ENCODE assay signal across 11 mouse cellular contexts in genomic region chr5:19746865-19747514, GRCm38 (mm10).
DNase-seq lines count a peak whose midpoint lies in the region; ATAC-seq lines count a peak whose summit lies in the region.
"Had no signal": no experiment of that assay in that cellular context is flagged by ENCODE, and none has a peak within 500 bp of the region (broad histone marks: within the 10 kb centered on the region; RNA-seq: fewer than 3 reads in every experiment).

No protein-coding gene starts in this region.

- H3K36me3 ChIP-seq in hindbrain, embryonic 11.5 days (ENCODE audit: control insufficient read depth, insufficient read depth, low read length): no peaks in the 10 kb centered on the region
- no peaks in the 10 kb centered on the region for H3K36me3 ChIP-seq in hindbrain, embryonic 10.5 days
- no peaks in the 10 kb centered on the region for H3K36me3 ChIP-seq in midbrain, embryonic 12.5 days
- H3K36me3 ChIP-seq: heart, embryonic 12.5 days; liver, embryonic 12.5 days had no signal

- WGBS in hindbrain, embryonic 11.5 days: 63% methylated on average over 12 of the region's 12 CpGs
- WGBS in hindbrain, embryonic 10.5 days: 62% methylated on average over 12 of the region's 12 CpGs
- 20% methylated on average over 12 of the region's 12 CpGs for WGBS in midbrain, embryonic 12.5 days

- no peak overlapping the region for H3K4me2 ChIP-seq in hindbrain, embryonic 11.5 days (replicated peaks; ENCODE audit: low read depth, low read length)
- peak overlapping the region; percentile 36 for H3K4me2 ChIP-seq in midbrain, embryonic 12.5 days (replicated peaks)
- H3K4me2 ChIP-seq: heart, embryonic 12.5 days; liver, embryonic 12.5 days had no signal

- no peak overlapping the region for H3K27ac ChIP-seq in hindbrain, embryonic 11.5 days (ENCODE audit: low read depth, low read length)
- no peak overlapping the region; the same call in 1 of the 2 replicates for H3K27ac ChIP-seq in hindbrain, embryonic 10.5 days
- H3K27ac ChIP-seq in midbrain, embryonic 12.5 days (replicated peaks): peak overlapping the region; percentile 67
- H3K27ac ChIP-seq: liver, embryonic 12.5 days had no signal

- ATAC-seq in hindbrain, embryonic 11.5 days (ENCODE audit: low FRiP score): no peak
- ATAC-seq in midbrain, embryonic 12.5 days (ENCODE audit: low FRiP score, low read depth): peak; percentile 84
- ATAC-seq: liver, embryonic 12.5 days; Patski had no signal

- H3K9me3 ChIP-seq in hindbrain, embryonic 11.5 days (ENCODE audit: control insufficient read depth, low read length): no peaks in the 10 kb centered on the region
- H3K9me3 ChIP-seq in hindbrain, embryonic 10.5 days: no peaks in the 10 kb centered on the region
- H3K9me3 ChIP-seq in midbrain, embryonic 12.5 days: no peaks in the 10 kb centered on the region
- H3K9me3 ChIP-seq: heart, embryonic 12.5 days; liver, embryonic 12.5 days had no signal

- no peaks in the 10 kb centered on the region for H3K27me3 ChIP-seq in hindbrain, embryonic 11.5 days (ENCODE audit: control insufficient read depth, insufficient read depth, low read length)
- H3K27me3 ChIP-seq in hindbrain, embryonic 10.5 days (ENCODE audit: insufficient read depth, poor library complexity, severe bottlenecking): no peaks in the 10 kb centered on the region
- H3K27me3 ChIP-seq in midbrain, embryonic 12.5 days: no peaks in the 10 kb centered on the region
- H3K27me3 ChIP-seq: heart, embryonic 12.5 days; liver, embryonic 12.5 days had no signal

- no peak overlapping the region for H3K9ac ChIP-seq in hindbrain, embryonic 11.5 days (ENCODE audit: low read depth, low read length)
- no peak overlapping the region for H3K9ac ChIP-seq in midbrain, embryonic 12.5 days (replicated peaks)
- H3K9ac ChIP-seq: heart, embryonic 12.5 days; liver, embryonic 12.5 days had no signal

- no peak overlapping the region for H3K4me3 ChIP-seq in hindbrain, embryonic 11.5 days (ENCODE audit: low read depth, low read length)
- no peak overlapping the region for H3K4me3 ChIP-seq in hindbrain, embryonic 10.5 days
- peak overlapping the region; percentile 4; the same call in 1 of the 2 replicates for H3K4me3 ChIP-seq in midbrain, embryonic 12.5 days
- H3K4me3 ChIP-seq: heart, embryonic 12.5 days; liver, embryonic 12.5 days had no signal

- no peaks in the 10 kb centered on the region for H3K4me1 ChIP-seq in hindbrain, embryonic 11.5 days (replicated peaks; ENCODE audit: control insufficient read depth, insufficient read depth, low read length)
- peaks cover 21% of the 10 kb centered on the region for H3K4me1 ChIP-seq in hindbrain, embryonic 10.5 days (replicated peaks)
- H3K4me1 ChIP-seq in midbrain, embryonic 12.5 days: peaks cover 18% of the 10 kb centered on the region
- H3K4me1 ChIP-seq: heart, embryonic 12.5 days; liver, embryonic 12.5 days had no signal

- DNase-seq in hindbrain, embryonic 11.5 days (ENCODE audit: low spot score): peak; percentile 8
- no peak for DNase-seq in hindbrain, embryonic 10.5 days (ENCODE audit: low spot score)
- peak; percentile 11 for DNase-seq in layer of hippocampus, adult 11-12 months (ENCODE audit: low spot score)
- DNase-seq in telencephalon, adult 2 months (ENCODE audit: low read depth, low spot score): peak; percentile 67
- no peak for DNase-seq in gastrocnemius, postnatal 25 days
- no peak for DNase-seq in gastrocnemius, postnatal 4 days (ENCODE audit: low spot score in 2 of 2)
- no peak for DNase-seq in heart, adult 11 months

Comparison
In these comparisons a context has a peak if more than half of its experiments do, and no peak if none do; other contexts are left out.
1. DNase-seq: peak in hindbrain, embryonic 11.5 days (single experiment), layer of hippocampus, adult 11-12 months (single experiment) and telencephalon, adult 2 months (single experiment); none in hindbrain, embryonic 10.5 days (single experiment), gastrocnemius, postnatal 25 days (single experiment), gastrocnemius, postnatal 4 days (0 of 2) and heart, adult 11 months (single experiment).